Mouse (Mus musculus) heart, postnatal 0 days (tissue): Measurements from ENCODE around the gene Tfip11.

Experiments
- CTCF ChIP-seq: IDR thresholded peaks from 2 replicates; pipeline ENCODE4 v1.5.1; 2016; ENCODE audit warnings: antibody characterized with exemption, control low read depth, low read depth
- EP300 ChIP-seq: IDR thresholded peaks from 2 replicates; pipeline ENCODE4 v1.6.1; 2016; ENCODE audit warnings: antibody characterized with exemption, low read depth

- no peak for TF ChIP-seq CTCF
- no peak for TF ChIP-seq EP300
Measured at GRCm38 (mm10) chr5:112279181-112280021, 46.8 kb upstream of the Tfip11 start.
